Mouse (Mus musculus) adipocyte (in vitro differentiated cells): ENCODE results near the gene Foxn2.

Experiments
- DNase-seq: peaks from one replicate; pipeline ENCODE4 v3.0.0-alpha.2; 2016; ENCODE audit warnings: low spot score

Foxn2 gene

GRCm38 (mm10) chr17:88493551-88493950, 53.0 kb downstream of the Foxn2 start:
- DNase-seq = no peak

GRCm38 (mm10) chr17:88494121-88494771, 53.7 kb downstream of the Foxn2 start:
- DNase-seq = no peak

- no peak for DNase-seq
Measured at GRCm38 (mm10) chr17:88494772-88495132, 54.2 kb downstream of the Foxn2 start.

- DNase-seq = no peak
Measured at GRCm38 (mm10) chr17:88498090-88498682, 57.7 kb downstream of the Foxn2 start.

- DNase-seq = no peak
Measured at GRCm38 (mm10) chr17:88504056-88504455, 63.5 kb downstream of the Foxn2 start.

GRCm38 (mm10) chr17:88505275-88505723, 64.8 kb downstream of the Foxn2 start:
- no peak for DNase-seq

GRCm38 (mm10) chr17:88505941-88506340, 65.4 kb downstream of the Foxn2 start:
- DNase-seq = no peak

GRCm38 (mm10) chr17:88507376-88507775, 66.9 kb downstream of the Foxn2 start:
- DNase-seq = no peak

GRCm38 (mm10) chr17:88508846-88509508, 68.5 kb downstream of the Foxn2 start:
- DNase-seq = peak; percentile 79

- no peak for DNase-seq
Measured at GRCm38 (mm10) chr17:88509999-88510398, 69.5 kb downstream of the Foxn2 start.

- DNase-seq = peak; percentile 85
Measured at GRCm38 (mm10) chr17:88511095-88511551, 70.6 kb downstream of the Foxn2 start.

- peak; percentile 96 for DNase-seq
Measured at GRCm38 (mm10) chr17:88516477-88516876, 76.0 kb downstream of the Foxn2 start.

- peak; percentile 83 for DNase-seq
Measured at GRCm38 (mm10) chr17:88527781-88528180, 87.3 kb downstream of the Foxn2 start.

GRCm38 (mm10) chr17:88529519-88530235, 89.2 kb downstream of the Foxn2 start, which contains the start of gene Ppp1r21:
Ppp1r21 (plus strand) TSS chr17:88530118.
- DNase-seq = peak; percentile 94

GRCm38 (mm10) chr17:88530236-88530619, 89.7 kb downstream of the Foxn2 start:
- no peak for DNase-seq

- no peak for DNase-seq
Measured at GRCm38 (mm10) chr17:88530667-88531066, 90.2 kb downstream of the Foxn2 start.

GRCm38 (mm10) chr17:88531176-88531575, 90.7 kb downstream of the Foxn2 start:
- no peak for DNase-seq

- DNase-seq = no peak
Measured at GRCm38 (mm10) chr17:88537842-88538430, 97.4 kb downstream of the Foxn2 start.
